Mouse (Mus musculus): ENCODE data around the gene Try5.
A peak's percentile ranks its signal among the peaks of the same experiment; 100 is the strongest.
"Not testable (repeated sequence)": the region's sequence is repeated elsewhere in the genome, so short reads cannot be mapped to it uniquely, and the experiment has no call there.

Try5 gene

GRCm38 (mm10) chr6:41316741-41317140 is at the start of gene Try5:
TSS of gene Try5 (minus strand) at chr6:41316841.
- not testable (repeated sequence) for DNase-seq (ENCODE audit: low read depth)

GRCm38 (mm10) chr6:41353932-41354331 is 37.3 kb upstream of the Try5 start, which contains the start of gene Try10:
TSS of gene Try10 (plus strand) at chr6:41354105.
- DNase-seq (ENCODE audit: low read depth) = no peak

GRCm38 (mm10) chr6:41301969-41302368 is 14.7 kb downstream of the Try5 start, which contains the start of gene Try4:
TSS of gene Try4 (plus strand) at chr6:41302269.
- no peak for DNase-seq (ENCODE audit: low read depth)

- no peak for DNase-seq (ENCODE audit: low read depth)
Measured at GRCm38 (mm10) chr6:41298255-41298654, 18.4 kb downstream of the Try5 start.

GRCm38 (mm10) chr6:41266140-41266539 is 50.5 kb downstream of the Try5 start:
- DNase-seq (ENCODE audit: low read depth) = no peak

- DNase-seq (ENCODE audit: low read depth) = peak; percentile 51
Measured at GRCm38 (mm10) chr6:41262796-41263195, 53.8 kb downstream of the Try5 start.
